Mouse (Mus musculus) spleen, adult 18-20 months (tissue): ENCODE measurements around the gene BC030499.

Experiments
- DNase-seq, 2 experiments: peaks; one replicate each; pipeline ENCODE4 v3.0.0; 2022; ENCODE audit warnings: mixed read lengths in 2 of 2

The BC030499 gene

DNA sequence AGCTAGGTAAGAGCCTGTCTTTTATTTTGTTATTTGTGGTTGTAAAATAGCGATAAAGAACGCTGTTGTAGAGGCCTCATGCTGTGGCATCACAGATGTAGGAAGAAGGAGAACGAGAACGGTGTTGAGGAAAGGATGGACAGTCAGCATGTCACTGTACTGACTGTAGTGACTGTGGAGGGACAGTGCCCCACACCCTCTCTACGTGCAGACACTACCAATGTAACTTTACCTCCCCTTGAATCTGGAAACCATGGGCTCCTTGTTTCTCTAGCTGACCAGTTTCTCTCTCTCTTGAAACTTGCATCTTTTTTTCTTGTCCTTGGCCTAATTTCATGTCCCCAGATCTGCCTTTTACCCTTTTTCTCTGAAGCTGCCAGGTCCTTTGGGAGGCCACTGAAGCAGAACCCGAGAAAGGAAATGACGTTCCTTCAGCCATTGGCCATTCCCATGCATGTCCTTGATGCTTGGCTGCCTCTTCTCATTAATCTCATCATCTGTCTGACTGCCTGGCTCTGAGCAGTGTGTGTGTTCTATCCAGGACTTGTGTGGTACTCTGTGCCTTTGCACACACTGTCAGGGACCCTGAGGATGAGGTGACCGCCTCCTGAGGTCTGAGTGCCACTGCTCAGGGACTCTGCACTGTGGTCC, 20.3 kb downstream of the BC030499 start:
- no peak for DNase-seq

DNA sequence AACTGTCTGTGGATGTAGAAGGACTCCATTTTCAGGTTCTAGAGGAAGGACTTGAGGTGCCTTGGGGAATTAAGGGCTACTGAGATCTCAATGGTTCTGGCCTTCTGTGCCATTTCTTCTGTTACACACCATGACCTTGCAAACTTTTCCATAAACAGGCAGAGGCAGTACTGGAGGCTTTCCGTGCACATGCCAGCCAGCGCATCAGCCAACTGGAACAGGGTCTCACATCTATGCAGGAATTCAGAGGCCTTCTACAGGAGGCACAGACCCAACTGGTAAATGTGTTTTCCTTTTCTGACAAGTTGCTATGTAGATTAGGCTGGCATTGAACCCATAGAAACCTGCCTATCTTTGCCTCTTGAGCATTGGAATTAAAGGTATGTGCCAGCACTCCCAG, 23.0 kb downstream of the BC030499 start:
- no peak for DNase-seq

DNA sequence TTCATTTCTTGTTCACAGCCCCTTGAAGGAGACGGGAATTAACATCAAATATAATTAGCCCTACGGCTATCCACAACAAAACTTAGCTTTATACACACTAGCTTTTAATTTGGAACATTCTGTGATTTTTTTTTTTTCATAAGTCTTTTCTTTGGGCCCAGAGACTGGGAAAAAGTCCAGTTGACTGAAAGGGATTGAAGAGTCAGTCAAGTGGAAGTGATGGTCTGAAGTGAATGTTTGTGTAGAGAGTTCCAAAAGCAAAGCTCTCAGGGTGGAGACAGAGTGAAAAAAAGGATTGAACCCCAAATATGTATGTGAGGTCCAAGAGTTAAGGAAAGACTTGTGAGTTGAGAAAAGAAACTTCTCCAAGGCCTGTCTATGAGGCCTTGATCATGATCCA, 27.8 kb downstream of the BC030499 start:
- DNase-seq, result no peak

DNA sequence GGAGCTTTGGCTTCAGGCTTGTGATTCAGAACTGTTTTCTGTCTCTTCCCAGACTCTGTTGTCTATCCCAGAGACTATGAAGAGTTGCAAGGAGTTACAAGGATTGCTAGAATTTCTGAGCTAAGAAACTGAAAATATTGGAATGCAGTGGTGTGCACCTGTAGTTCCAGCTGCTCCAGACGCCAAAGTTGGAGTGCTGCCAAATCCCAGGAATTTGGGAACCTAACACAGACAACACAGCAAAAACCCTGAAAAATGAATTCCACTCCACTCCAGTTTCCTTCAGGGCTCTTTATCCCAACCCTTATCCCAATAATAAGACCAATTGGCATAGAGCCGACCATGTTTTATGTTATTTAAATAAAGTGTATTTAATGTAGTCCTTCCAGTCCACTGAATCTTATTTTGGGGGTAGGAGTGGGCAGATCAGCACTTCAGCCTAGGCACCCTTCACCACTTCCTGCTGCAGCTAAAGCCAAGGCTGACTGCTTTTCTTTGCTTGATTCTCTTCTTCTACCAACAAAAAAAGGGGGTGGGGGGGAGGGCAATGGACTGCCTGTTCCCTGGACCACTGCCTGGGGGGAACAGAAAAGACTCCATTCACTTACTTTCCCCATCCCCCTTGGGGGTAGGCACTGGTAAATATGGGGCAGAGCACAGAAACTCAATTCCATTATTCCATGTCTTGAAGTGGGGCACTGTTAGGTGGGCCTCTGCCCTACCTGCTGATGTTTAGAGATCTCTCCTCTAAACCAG, 31.6 kb downstream of the BC030499 start:
- no peak for DNase-seq

DNA sequence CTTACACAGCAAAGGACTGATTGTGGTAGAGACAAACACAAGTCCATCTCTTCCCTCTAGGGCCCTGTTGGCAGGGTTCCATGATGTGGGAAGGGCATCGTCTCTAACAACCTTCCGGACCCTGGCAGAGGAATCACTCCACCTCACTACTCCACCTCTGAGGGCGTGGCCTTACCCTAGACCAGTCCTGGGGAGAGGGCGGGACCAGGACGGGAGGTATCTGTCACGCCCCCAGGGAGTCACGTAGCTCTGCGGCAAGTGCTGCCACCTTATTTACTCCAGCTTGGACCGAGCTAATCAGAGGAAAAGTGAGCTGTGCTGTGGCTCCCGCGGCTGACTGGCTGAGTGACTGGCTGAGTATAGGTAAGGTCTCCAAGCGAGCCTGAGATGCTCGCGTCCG, 32.2 kb downstream of the BC030499 start, which contains the start of gene Aldoc:
Aldoc (plus strand) TSS at position 109 of the 400 bp plus-strand sequence.
- peak; percentile 78 to 81 for DNase-seq

DNA sequence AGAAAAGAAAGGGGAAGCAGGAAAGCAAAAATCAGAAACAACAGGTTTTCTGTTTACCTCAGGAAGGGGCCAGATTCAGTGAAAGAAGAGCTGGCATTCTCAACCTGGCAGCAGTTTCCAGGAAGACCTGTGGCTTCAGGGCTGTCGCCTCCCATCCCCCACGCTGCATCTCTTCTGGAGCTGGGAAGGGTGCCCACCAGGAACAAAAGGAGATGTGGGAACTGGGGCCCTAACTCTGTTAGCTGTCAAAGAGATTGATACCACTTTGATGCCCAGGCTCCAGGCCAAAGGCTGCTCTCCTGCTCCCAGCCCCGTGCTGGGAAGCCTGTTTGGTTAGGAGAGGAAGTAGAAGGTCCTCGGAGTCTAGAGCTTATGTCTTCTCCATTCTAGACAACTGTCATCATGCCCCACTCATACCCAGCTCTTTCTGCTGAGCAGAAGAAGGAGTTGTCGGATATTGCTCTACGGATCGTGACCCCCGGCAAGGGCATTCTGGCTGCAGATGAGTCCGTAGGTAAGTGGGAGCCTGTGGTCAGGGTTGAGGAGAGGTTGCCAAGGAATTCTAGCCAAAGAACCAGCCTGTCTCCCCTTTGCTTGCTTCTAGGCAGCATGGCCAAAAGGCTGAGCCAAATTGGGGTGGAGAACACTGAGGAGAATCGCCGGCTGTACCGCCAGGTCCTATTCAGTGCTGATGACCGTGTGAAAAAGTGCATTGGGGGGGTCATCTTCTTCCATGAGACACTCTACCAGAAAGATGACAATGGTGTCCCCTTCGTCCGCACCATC, 33.6 kb downstream of the BC030499 start:
- DNase-seq, result no peak

DNA sequence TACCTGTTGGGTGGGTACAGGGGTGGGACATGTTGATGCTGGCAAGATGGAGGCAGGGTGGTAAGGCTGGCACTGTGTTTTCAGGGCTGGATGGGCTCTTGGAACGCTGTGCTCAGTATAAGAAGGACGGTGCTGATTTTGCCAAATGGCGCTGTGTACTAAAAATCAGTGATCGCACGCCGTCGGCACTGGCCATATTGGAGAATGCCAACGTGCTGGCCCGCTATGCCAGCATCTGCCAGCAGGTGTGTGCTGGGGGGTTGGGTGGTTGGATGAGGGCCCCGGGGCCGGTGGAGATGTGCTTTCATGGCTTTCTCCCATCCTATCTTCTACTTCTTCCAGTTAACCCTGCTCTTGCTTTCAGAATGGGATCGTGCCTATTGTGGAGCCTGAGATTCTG, 34.3 kb downstream of the BC030499 start:
- DNase-seq, result no peak

DNA sequence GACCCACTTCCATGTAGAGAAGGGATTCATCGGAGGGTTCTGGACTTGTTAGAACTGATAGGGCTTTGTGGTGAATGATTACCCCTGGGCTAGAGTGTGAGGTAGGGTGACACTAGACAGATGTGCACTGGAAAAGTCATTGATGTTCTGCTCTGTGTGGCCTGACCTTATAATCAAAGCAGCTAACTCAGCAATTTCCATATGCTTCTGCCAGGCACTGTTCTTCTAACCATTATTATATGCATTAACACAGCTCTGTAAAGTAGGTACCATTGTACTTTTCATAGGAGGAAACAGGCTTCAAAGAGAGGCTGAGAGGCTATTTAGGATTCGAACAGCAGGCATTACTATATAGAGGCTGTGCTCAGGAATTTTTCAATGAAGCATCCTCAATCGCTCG, 36.6 kb downstream of the BC030499 start:
- DNase-seq, result no peak

DNA sequence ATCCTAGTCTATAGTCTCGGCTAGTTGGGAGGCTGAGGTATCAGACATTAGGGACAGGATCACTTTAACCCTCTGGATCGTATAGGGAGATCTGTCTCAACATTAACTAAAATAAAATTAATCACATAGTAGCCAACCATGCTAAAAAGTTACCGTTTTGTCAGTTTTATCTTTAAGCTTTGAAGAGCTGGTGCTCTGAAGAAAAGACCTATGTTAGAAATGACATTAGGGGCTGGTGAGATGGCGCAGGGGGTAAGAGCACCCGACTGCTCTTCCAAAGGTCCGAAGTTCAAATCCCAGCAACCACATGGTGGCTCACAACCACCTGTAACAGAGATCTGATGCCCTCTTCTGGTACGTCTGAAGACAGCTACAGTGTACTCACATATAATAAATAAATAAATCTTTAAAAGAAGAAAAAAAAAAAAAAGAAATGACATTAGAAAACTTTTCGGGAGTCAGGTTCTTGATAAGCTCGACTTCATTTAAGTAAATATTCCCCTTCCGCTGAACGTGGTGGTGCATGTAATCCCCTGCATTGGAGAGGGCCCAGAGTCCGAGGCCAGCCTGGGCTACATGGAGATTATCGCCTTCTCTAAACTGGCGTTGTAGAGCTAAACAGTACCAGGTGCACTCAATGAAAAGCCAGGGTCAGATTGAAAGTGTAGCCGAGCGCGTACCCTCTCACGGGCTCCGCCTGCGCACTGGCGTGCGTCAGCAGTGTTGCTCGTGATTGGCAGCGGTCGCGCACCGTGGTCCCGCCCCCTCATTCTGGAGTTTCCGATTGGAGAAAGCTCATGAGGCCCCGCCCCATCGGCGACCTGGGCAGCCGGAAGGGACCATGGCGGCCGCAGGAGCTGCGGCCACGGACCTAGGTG, 37.2 kb downstream of the BC030499 start, which contains the start of gene Pigs:
Pigs (plus strand) TSS at position 782 of the 878 bp plus-strand sequence.
- peak; percentile 95 to 97 for DNase-seq

DNA sequence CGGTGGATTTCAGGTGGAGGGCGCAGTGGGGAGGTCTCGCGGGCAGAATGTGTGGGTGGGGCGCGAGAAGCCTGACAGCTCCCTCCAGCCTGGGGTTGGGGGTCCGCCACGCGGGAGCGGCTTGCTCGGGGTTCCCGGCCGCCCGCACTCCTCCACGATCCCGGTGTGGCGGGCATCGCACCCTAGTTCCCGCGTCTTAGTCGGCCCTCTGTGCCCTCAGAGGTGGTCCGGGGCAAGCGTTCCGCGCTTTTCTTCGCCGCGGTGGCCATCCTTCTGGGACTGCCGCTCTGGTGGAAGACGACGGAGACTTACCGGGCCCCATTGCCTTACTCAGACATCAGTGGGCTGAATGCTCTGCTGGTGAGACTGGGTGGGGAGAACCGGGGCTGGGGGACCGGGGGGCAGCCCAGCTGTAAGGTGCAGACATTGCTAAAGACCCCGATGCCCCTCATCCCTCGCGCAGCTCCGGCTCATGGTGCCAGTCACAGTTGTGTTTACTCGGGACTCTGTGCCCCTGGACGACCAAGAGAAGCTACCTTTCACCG, 37.9 kb downstream of the BC030499 start:
- no peak for DNase-seq

DNA sequence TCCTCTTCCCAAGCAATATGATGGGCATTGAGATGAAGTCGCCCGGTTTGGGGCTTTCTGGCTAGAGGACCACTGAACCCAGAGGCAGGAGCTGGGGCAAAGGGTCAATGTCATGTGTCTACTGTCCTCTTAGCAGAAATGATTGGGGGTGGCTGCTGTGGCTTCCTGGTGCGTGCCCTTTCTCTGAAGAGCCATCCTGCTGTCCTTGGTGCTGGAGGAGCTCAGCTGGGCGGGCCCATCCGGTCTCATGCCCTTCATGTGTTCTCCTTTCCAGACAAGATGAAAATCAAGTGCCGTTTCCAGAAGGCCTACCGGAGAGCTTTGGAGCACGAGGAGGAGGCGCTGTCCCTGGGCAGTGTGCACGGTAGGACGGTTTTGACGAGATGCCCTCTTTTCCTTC, 42.0 kb downstream of the BC030499 start:
- DNase-seq, result no peak

DNA sequence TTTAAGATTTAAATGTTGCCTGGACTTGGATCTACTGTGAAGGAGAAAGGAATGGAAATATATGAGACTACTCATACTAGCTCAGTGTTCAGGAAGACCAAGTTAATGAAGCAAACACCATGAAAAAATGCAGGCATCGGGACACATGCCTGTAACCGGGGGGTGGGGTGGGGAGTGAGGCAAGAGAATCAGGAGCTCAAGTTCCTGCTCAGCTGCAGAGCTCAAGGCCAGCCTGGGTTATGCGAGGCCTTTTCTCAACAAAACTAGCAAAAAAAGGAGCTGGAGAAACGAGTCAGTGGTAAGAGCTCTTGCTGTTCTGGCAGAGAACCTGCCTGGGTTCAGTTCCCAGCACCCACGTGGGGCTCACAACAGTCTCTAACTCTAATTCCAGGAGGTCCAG, 43.4 kb downstream of the BC030499 start:
- no peak for DNase-seq

DNA sequence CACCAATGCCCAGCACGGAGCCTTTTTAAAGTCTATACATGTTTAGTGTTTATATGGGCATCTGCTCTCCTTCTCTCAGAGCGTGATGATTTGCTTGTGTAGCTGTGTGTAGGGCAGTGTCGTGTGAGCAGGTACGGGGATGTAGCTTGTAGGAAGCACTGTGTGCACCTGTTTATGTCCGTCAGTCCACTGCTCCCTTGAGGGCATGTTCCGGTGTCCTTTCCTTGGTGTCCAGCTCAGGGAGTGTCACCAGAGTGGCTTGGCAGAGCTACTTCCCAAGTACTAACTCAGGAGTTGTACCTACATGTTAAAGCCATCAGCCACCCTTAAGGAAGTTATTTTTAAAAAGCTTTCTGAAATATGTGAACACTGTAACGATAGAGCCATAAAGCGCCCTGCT, 46.4 kb downstream of the BC030499 start:
- no peak for DNase-seq

DNA sequence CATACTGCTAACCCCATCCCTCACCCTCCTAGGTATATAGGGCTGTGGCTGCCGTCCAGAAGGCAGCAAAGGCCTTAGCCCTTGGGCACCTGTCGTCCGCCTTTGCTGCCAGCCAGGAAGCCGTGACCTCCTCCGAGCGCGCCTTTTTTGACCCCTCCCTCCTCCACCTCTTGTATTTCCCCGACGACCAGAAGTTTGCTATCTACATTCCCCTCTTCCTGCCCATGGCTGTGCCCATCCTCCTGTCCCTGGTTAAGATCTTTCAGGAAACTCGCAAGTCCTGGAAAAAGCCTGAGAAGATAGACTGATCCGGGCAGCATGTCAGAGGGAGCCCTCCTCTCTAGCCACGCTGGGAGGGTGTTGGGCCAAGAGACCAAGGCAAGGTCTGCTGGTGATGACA, 51.1 kb downstream of the BC030499 start:
- no peak for DNase-seq

DNA sequence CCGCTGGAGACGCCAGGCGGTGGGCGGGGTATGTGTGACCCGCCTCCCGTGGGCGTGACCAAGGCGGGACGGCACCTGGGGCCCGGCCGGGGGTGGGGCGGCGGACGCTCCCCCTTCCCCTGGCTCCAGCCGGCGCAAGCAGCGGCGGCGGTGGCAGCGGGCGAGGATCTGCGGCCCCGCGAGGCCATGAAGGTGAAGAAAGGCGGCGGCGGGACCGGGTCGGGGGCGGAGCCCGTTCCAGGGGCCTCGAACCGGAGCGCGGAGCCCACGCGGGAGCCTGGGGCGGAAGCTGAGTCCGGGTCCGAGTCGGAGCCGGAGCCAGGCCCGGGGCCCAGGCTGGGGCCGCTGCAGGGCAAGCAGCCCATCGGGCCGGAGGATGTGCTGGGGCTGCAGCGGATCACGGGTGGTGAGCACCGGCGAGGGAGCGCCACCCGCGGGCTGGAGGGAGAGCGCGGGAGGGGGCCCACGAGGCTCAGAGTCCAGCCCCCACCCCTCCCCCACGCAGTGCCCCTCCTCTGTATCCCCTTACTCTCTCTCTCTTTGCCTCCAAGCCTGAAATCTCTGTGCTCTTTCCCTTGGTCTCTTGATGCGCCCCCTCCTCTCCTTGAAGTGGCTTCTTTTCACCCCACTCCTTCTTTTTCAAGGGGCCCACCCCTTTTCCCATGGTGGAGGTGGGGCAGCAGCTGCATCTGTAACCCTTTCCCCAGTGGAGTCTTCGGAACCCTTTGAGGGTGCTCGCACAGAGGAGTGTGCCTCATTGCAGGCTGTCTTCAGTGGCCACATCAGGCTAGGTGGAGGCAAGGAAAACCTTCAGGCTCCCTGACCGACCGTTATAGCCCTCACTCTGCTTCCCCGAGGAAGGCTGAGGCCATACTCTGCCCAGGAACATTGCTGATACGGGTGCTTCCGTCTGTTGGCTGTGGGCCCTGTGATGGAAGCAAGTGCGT, 53.0 kb downstream of the BC030499 start, which contains the start of gene Unc119:
Unc119 (plus strand) TSS at position 102 of the 947 bp plus-strand sequence.
- DNase-seq, result peak; percentile 76 to 90

DNA sequence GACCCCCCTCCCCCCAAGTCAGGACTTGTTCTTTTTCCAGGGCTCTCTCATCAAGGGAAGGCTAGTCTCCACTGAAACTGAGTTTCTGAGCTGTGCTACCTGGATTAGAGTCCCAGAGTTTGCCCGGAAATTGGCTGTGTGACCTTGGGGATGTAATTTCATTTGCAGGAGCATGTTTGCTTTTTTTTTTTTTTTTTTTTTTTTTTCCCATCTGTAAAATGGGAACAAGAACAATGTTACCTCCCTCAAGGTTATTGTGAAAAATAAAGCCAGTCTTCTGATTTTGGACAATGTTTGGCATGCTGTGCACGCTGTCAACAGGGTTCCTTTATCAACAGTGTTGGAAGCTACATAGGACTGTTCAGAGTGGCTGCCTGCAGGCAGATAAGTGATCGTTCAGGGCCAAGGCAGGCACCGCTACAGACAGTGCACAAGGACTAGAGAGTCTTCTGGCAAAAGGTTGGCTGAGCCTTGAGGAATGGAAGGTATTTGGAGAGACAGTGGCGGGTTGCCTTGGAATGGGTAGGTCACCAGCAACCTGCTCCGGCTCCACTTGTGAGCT, 53.8 kb downstream of the BC030499 start:
- no peak for DNase-seq

DNA sequence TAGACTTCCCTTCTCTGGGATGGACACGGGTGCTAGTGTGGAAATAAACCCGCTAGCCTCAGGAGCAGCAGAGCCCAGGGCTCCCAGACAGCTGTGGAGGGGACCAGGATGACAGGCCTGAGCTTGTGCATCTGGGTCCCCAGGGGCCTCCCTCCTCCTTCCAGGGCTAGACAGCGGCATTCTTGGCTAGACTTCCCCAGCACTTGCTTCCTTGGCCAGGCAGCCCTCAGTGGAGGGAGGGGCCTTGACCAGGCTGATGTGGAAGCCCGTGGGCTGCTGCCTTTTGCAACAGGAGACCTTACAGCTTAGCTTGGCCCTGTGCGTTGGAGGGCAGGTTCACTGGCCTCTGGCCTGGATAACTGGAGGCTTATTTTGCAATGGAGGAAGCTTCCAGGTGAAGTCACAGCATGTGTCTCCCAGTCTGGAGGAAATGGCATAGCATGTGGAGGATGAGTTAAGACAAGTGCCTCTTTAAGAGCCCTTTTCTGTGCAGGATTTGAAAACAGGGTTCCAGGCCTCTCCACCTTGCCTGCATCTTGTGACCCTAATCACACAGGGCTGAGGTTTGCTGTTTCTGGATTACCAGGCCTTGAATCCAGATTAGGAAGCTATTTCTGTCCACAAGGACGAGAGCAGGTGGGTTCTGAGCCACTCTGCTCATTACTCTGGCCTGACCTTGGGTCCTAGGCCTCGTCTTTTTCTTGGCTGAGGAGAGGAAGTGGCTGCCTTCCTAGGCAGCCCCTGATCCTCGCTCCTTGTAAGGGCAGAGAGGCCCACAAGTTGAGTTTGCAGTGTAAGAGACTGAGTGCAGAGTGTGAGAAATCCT, 54.5 kb downstream of the BC030499 start:
- DNase-seq, result no peak

DNA sequence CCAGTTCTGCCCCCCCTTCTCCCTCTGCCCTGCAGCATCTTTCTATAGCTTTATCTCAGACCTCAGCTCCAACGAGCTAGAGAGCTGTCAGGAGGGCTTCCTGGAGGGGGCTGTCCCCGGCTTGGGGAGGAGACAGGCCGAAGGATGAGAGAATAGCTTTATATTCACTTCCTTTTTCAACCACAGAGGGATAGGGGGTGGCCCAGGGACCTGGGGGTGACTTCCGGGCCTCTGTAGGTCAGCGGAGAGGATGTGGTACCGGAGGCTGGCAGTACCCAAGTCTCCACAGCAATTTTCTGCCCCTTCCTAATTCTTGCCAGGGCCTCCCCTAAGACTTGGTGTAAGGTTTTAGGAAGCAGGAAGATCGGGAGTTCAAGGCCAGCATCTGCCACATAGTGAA, 55.2 kb downstream of the BC030499 start:
- peak; percentile 64 to 74 for DNase-seq
